Mouse (Mus musculus): ENCODE measurements around the gene Pbsn.
A peak's percentile ranks its signal among the peaks of the same experiment; 100 is the strongest.
"Not testable (repeated sequence)": the region's sequence is repeated elsewhere in the genome, so short reads cannot be mapped to it uniquely, and the experiment has no call there.

The Pbsn gene

DNA sequence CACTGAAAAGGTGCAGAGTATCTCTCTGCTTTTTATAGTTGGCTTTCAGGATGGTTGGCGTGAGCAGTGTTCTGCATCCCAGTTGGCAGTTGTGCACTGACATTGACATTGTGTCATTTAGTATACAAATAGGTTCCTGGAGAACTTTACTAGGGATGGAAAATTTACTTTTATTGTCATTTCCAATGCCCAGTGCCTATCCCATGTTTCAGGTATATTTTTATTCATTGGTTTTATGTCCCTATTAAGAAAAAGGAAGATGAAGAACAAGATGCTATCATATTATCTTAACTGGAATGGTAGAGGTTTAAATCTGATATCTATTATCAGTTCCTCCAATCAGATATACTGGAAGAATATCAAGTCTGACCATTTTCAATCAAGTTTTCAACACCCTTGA, at the start of gene Pbsn:
Gene Pbsn, minus strand, starts transcription at position 101 of the 400 bp plus-strand sequence.
- no peak for DNase-seq

- DNase-seq = not testable (repeated sequence)
These were observed 26.6 kb upstream of the Pbsn start for GRCm38 (mm10) chrX:77880033-77880432.

DNA sequence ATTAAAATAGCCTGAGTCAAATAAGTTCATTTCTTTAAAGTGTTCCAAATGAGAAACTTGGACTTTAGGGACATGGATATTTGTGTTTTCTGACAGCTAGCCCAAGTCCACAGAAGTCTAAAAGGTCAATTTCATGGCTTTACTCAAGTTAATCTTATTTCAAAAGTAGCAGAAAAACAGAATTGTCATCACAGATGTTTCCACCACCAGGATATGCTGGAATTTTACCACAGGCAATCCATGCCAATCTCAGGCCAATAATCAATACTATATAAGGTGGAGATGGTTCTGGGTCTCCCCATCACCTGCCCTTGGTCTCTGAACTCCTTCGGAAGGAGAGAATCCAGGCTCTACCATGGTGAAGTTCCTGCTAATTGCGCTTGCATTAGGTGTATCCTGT, 11.0 kb upstream of the Pbsn start, which contains the start of gene Gm14744:
Gene Gm14744, plus strand, starts transcription at position 301 of the 400 bp plus-strand sequence.
- DNase-seq = not testable (repeated sequence)

DNA sequence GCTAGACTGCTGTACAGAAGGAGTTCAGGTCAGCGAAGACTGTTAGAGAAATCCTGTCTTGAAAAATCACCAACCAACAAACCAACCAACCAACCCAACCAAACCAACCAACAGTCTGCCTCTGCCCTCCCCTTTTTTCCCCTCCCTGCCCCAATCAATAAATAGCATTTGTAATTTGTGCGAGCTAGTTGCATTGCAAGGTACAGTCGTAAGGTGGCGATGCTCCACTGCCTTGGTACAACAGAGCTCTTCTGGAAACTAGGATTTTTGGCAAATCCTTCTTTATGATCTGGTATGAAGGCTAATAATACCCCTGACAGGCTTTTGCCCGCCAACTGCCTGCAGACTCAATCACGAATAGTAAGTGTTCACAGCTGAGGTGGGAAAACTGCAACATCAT, 41.4 kb downstream of the Pbsn start:
- no peak for DNase-seq

DNA sequence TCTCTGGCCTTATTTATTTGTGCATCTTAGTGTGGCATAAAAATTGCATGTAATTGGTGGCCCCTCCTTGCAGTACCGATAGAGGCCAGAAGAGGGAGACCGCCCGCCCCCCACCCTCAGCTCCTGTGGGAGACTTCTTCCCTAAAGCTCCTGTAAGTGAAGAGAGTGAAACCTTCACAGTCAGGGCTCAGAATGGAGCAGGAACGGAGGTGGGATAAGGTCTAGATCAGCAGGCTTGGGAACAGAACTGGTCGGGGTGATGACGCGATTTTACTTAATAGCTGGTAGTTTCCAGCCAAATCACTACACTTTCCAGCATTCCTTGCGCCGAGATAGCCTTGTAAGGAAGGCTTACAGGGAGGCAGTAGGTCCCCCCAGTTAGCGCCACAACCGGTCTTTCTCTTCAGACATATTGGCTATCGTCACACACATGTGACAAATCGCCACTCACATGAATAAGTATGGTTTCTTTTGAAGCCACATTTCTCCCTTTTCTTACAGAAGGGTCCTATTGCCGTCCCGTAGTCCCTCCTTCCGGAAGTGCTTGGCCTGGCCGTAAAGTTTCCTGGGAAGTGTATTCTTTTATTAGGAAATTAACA, 42.7 kb downstream of the Pbsn start:
- peak; percentile 24 for DNase-seq

DNA sequence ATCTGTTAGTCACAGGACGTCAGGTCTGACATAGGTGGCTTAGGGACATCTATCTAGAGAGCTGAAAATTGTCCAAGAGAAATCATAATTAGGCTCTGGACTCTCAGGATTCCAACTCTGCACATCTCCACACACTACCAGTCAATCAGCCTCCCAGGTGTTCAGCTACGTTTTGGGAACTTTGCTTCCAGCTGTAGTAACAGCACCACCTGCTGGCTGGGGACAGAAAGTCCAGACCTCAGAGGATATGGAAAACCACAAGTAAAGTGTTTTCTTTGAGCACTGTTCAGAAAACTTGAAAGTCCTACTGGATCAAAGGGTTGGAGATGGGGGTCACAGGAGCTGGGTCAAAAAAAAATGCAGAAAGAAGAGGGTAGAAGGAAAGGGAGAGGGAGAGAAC, 44.8 kb downstream of the Pbsn start:
- DNase-seq = peak; percentile 52

DNA sequence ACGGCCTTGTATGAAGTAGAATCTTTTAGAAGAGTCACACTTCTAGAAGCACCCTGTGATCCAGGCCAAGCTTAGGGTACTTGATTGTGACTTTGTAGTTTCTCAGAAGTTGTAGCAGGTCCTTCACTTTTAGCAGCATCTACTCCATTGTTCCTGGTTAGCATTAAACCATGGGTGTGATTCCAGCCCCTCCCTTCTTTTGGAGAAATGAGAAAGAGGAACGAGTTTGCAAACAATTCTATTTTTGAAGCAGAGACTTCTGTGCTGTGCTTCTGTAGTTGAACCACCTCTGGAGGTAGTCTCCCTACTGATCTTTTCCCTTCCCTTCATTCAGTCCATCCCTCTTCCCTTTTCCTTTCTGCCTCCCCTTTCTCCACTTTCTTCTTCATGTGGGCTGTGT, 51.1 kb downstream of the Pbsn start:
- DNase-seq = no peak

DNA sequence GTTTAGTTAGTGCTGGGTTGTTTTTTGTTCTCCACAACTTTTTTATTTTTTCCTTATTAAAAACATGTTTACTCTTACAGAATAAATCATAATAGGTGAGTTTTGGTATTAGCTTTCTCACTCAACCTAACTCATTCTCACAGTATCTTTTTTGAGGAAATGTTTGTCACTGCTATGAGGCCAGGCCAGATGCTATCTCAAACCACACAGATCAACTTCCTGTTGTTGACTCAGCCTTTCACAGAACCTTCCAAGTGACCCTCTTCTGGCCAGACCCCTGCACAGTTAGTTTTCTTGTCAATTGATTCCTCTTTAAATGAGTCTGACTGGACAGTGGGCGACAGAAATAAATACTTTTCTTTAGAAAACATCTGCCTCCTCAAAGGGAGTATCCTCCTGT, 51.9 kb downstream of the Pbsn start:
- no peak for DNase-seq

DNA sequence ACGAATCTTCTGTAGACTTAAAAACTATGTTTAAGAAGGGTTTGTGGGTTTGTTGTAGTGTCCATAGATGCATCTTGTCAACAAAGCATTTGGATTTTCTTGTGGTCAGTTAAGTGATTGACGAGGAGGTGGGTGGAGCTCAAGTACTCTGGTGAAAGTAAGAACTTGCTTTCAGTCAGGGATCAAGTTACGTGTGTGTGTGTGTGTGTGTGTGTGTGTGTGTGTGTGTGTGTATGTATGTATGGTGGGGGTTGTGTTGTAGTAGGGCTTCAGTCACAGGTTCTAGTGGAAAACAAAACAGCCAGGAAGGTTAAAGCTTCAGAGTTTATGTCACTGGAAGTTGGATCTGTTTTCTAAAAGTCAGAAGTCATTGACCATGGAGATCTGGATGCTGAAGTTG, 53.9 kb downstream of the Pbsn start:
- DNase-seq = no peak

GRCm38 (mm10) chrX:77797801-77798200, 55.6 kb downstream of the Pbsn start:
- DNase-seq = no peak

- DNase-seq = no peak
These were observed 56.5 kb downstream of the Pbsn start for GRCm38 (mm10) chrX:77796916-77797315.

- no peak for DNase-seq
These were observed 57.1 kb downstream of the Pbsn start, which contains the start of gene Prkx for GRCm38 (mm10) chrX:77796238-77796835. TSS of gene Prkx (minus strand) at chrX:77796278.

DNA sequence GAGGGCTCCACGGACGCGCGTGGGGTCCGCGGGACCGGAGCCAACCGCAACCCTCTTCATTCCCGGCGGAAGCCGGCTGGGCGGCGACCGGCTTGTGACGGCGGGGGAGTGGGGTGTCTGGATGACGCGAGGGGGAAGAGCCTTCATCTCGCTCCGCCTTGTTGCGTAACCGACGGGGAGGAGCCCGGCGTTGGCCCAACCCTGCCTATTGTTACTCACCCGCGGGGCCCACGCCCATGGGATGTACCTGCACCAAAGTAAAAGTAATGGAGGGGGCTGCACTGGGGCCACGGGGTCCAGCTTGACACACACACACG, 57.6 kb downstream of the Pbsn start:
- DNase-seq = peak; percentile 92

DNA sequence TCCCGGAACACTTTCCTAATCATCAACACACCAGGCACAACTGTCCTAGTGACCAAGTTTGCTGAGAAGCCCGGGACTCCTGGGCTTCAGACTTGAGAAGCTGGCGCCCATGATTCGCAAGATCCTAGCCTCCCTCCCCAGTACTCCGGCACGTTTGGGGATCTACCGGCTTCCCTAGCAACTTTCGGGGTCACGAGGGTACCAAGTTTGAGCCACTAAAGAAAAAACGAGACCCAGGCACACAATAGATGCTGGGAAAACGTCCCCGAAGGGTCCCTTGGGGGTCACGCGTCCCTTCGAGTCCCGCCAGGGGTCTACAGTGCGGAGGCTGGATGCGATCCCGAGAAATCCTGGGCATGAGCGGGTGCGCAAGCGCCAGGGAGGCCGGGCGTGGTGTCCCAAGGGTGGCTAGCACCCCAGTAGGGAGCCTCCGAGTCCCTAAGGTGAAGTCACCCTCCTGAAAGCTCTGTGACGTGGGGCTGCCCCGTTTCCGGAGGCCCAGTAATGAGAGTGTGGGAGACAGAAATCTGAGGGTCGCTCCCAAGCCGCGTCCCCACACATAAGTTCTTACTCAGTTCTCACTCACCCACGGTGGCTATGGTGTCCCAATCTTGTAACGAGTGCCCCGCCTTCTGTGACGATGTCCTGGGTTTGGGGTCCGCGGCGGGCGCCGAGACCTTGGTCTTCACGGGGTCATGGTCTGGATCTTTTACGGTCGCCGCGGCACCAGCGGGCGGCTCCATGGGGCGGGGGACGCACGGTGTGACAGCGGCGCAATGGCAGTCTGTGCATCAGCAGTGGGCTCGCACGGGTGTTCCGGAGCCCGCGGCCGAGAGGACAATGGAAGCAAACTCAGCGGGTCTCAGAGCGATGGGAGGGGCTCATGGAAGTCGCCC, 58.2 kb downstream of the Pbsn start:
- DNase-seq = peak; percentile 14

DNA sequence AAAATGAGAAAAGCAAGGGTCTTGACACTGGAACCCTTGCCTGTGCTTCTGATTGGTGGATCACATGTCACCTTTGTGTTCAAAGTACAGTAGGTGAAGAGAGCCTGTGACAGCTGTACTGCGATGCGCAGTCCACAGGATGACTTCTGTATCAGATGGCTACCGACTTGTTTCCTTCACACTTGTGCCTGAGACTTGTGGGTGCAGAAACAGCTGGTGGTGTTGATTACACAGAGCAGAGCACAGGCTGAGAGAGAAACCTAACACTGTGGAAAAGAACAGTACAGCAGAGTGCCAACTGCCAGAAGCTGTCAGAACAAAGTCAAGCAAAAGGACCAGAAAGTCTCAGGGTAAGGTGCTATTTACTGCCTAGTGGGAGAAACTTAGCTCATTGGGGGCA, 64.7 kb downstream of the Pbsn start:
- no peak for DNase-seq
